Mouse (Mus musculus) heart, postnatal 36 days (tissue): ENCODE measurements around the gene Slc25a48. TPM values are rescaled to one million over a fixed set of nuclear protein-coding genes. Genes with fewer than 3 reads are reported as not detected.

ENCODE experiments used
- DNase-seq, 2 experiments: peaks; one replicate each; pipeline ENCODE4 v3.0.0; 2021 to 2022
- intact Hi-C: fragments of 180-260 bp; cut with DNase I; formaldehyde crosslinking; loops from one replicate; pipeline ENCODE4 v1.15.1; 2025
- total RNA-seq, 2 experiments: library from RNA; stranded (reverse); gene quantifications; 2 replicates each; pipeline ENCODE4 v1.2.3; 2021

Gene Slc25a48
- total RNA-seq, 2 experiments from 2014 or later, result 0.17 TPM; not detected in 1

DNA sequence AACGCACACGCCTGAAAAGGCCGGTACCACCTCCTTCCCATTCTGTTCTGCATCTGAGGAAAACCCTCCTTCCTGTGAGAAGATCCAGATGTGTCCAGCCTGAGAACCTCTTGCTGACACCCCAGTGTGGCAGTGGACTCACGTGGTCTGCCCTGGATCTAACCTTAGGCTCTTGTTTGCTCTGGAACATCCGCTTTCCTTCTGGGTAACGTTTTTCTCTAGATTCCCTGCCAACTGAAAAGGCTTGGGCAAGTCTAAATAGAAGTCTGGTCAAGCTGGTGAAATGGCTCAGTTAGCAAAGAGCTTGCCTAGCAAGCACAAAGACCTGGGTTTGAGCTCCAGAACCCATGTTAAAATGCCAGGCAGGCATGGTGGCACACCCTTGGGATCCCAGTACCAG lies 6.8 kb downstream of the Slc25a48 start:
- DNase-seq, result no peak
- intact Hi-C loops, result no loop called here

- intact Hi-C loops, result no loop called here
- DNase-seq, result no peak
These were observed 11.3 kb downstream of the Slc25a48 start for GRCm38 (mm10) chr13:56449239-56450030.

DNA sequence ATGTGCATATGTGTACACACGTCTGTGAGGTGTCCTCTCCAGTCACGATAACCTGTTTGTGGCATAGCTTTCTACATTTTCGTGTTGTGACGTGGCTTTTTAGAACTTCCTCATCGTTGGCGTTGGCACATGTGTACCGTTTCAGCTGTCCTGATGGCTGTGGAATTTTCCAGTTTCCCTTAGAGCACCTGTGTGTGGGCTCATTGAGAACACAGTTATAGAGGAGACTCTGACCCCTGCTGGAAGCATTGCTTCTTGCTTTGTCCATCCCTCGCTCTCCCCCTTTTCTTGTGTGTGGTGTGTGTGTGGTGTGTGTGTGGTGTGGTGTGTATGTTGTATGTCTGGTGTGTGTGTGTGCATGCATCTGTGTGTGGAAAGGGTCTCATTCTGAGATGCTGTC lies 11.9 kb downstream of the Slc25a48 start:
- intact Hi-C loops, result no loop called here
- DNase-seq, result no peak

DNA sequence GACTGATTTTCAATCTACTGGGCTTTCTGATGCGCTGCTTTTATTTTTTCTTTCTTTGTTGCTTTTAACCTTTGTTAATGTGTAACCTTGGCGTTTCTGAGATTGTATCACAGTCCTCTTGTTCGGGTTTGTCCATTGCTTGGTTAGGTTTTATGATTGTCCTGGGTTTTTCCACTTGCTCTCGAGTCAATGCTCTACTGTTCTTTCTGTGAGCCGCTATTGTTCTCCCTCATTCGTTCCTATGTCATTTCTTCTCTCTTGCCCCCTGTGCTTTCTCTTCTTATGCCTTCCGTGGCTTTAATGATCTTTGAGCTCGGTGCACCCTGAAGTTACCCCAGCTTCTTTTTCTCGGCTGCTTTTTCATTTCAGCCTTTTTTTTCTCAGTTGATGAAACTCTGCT lies 19.8 kb downstream of the Slc25a48 start:
- intact Hi-C loops, result no loop called here
- no peak for DNase-seq

DNA sequence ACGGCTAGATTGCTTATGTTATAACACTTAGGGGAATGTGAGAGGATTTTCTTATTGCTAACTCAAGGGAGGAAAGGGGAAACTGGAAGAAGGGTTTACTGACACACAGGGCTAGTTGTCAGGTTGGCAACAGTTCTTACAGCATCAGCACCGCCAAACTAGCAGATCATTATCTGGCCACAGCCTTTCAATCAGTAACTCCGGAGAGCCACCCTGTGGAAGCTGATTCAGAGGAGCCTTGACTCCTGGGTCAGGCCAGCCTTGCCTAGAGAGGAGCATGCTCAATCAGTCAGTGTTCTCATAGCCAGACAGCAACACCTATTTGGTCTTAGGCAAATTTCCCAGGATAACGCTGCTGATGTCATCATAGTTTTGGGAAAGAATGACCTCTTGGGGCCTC lies 23.3 kb downstream of the Slc25a48 start:
- intact Hi-C loops, result no loop called here
- no peak for DNase-seq

DNA sequence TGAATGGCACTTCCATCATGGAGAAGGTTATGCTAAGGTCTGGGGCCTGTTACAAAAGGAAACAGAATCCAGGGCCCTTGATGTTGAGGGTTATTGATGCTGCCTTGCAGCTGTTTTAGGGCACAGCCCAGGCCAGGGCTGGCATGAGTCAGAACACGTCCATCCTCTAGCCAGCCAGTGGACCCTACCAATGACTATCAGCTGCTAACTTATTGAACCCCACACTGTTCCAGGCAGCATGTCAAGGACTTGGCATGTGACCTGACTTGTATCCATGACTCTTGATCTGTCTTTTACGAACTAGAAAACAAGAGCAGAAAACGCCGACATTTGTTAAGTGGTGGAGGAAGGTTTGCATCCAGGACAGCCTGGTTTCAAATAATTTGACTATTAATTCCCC lies 24.6 kb downstream of the Slc25a48 start:
- intact Hi-C loops, result no loop called here
- no peak for DNase-seq

GRCm38 (mm10) chr13:56463261-56463660 lies 25.1 kb downstream of the Slc25a48 start:
- no peak for DNase-seq
- intact Hi-C loops, result no loop called here

- intact Hi-C loops, result no loop called here
- DNase-seq, result no peak
These were observed 25.6 kb downstream of the Slc25a48 start for GRCm38 (mm10) chr13:56463750-56464149.

DNA sequence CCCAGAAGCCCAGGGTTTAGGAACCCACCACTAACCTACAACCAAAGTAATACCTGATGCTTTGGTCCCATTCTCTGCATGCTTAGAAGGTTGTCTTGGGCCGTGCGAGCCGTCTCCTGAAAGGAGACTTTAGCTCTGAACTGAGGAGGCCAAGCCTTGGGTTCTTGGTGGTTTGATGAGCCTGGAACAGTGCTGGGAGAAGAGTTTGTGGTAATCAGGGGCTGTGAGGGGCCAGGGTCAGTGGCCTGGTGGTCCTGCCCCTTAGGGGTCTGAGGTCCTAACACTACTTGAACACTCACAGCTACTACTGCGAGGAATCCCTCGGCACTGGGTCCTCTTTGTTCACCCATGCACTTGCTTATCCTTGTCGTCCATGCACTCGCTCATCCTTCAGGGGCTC lies 29.6 kb downstream of the Slc25a48 start:
- no peak for DNase-seq
- intact Hi-C loops, result no loop called here

GRCm38 (mm10) chr13:56468536-56468935 lies 30.4 kb downstream of the Slc25a48 start:
- no peak for DNase-seq
- intact Hi-C loops, result no loop called here

- no peak for DNase-seq
- intact Hi-C loops, result no loop called here
These were observed 33.1 kb downstream of the Slc25a48 start for GRCm38 (mm10) chr13:56471211-56471610.

GRCm38 (mm10) chr13:56471951-56472350 lies 33.8 kb downstream of the Slc25a48 start:
- intact Hi-C loops, result no loop called here
- no peak for DNase-seq

GRCm38 (mm10) chr13:56472661-56473060 lies 34.5 kb downstream of the Slc25a48 start:
- no peak for DNase-seq
- intact Hi-C loops, result no loop called here

GRCm38 (mm10) chr13:56475363-56475762 lies 37.2 kb downstream of the Slc25a48 start:
- intact Hi-C loops, result loop anchor here (1.0 to 5.0 kb wide), 6 partner anchors 82 to 785 kb away; no protein-coding TSS in a partner anchor
- peak; percentile 35 to 46 for DNase-seq

GRCm38 (mm10) chr13:56476790-56477189 lies 38.6 kb downstream of the Slc25a48 start:
- no peak for DNase-seq
- intact Hi-C loops, result loop anchor here (5.0 kb wide), 3 partner anchors 81 to 261 kb away; no protein-coding TSS in a partner anchor

DNA sequence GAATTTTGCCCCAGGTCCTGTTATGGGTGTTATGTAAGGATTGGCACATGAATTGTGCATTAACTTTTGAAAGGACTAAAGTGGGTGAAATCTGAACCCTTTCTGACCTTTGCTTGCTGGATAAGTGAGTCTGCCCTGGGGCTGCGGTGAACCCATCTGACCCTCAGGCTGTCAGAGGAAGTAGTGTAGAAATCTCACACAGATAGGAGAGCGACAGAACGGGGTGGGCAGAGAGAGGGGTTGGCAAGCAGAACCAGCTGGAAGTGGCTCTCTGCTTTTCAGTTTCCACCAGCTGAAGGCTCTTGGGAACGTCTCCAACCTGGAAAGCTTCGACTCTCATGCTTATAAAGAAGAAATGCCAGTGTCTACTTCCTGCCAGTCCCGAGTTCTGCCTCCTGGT lies 39.1 kb downstream of the Slc25a48 start:
- no peak for DNase-seq
- intact Hi-C loops, result loop anchor here (5.0 kb wide), 3 partner anchors 80 to 260 kb away; no protein-coding TSS in a partner anchor

DNA sequence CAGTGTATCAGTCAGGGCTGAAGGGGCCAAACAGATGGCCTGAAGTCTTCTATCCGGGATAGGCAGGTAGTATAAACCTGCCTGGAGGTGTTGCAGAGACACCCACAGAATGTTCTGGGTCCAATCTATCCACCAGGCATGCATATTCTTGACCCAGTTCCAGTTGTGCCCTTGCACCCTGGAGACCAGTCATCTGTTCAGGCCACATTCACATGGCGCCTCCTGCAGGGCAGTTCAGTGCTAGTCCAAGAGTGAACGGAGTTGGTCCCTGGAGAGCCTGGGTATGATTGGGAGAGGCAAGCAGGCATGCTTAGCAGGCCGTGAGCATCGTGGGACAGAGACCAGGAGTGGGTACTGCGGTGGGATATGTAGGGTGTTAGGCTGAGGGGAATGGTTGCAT lies 39.9 kb downstream of the Slc25a48 start:
- intact Hi-C loops, result loop anchor here (5.0 kb wide), 3 partner anchors 79 to 259 kb away; no protein-coding TSS in a partner anchor
- DNase-seq, result no peak

GRCm38 (mm10) chr13:56482146-56482545 lies 44.0 kb downstream of the Slc25a48 start, which contains the start of gene Il9:
Gene Il9, minus strand, starts transcription at chr13:56482246.
- DNase-seq, result no peak
- intact Hi-C loops, result no loop called here

- intact Hi-C loops, result no loop called here
- no peak for DNase-seq
These were observed 49.9 kb downstream of the Slc25a48 start for GRCm38 (mm10) chr13:56488012-56488411.

GRCm38 (mm10) chr13:56494440-56494839 lies 56.3 kb downstream of the Slc25a48 start:
- intact Hi-C loops, result no loop called here
- DNase-seq, result no peak

- intact Hi-C loops, result no loop called here
- no peak for DNase-seq
These were observed 62.0 kb downstream of the Slc25a48 start for GRCm38 (mm10) chr13:56500132-56500531.

DNA sequence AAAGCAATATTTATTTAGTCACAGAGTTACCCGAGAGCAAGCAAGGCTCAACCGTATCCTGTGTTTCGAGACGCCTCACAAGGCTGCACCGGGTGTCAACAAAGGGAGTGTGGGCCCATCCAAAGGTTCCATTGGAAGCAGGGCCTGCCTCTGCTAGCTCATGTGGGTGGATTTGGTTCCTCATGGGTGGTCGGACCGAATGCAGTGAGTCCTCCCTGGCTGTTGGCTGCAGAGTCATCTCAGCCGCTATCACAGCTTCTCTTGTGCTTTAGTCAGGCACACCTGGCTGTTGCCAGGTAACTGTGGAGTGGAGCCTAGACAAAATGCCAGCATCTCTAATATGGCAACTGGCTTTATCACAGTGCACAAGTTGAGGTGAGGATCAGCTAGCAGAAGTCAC lies 62.5 kb downstream of the Slc25a48 start:
- DNase-seq, result no peak
- intact Hi-C loops, result no loop called here
